Comparison of ENCODE assay signal across 11 mouse cellular contexts in genomic region chr13:44535441-44535840, GRCm38 (mm10).
DNase-seq lines count a peak whose midpoint lies in the region; ATAC-seq and TF ChIP-seq lines count a peak whose summit lies in the region.
"Had no signal": no experiment of that assay in that cellular context is flagged by ENCODE, and none has a peak within 500 bp of the region (broad histone marks: within the 10 kb centered on the region; RNA-seq: fewer than 3 reads in every experiment).

No protein-coding gene starts in this region.

- peak; percentile 7 for DNase-seq in kidney, adult 2 months
- no peak for DNase-seq in kidney, adult 11 months
- peak; percentile 35 to 69 for DNase-seq in spleen, postnatal 4 days (ENCODE audit: low spot score in 2 of 2)
- no peak for DNase-seq in layer of hippocampus, adult 9-10 months (ENCODE audit: low spot score)
- DNase-seq in left cerebral cortex, postnatal 14 days (ENCODE audit: low spot score in 2 of 2), result no peak
- no peak for DNase-seq in retina, postnatal 1 day
- DNase-seq: adrenal gland, postnatal 25 days; liver, embryonic 13.5 days had no signal

- no peaks in the 10 kb centered on the region for H3K9me3 ChIP-seq in limb, embryonic 15.5 days
- H3K9me3 ChIP-seq: liver, embryonic 13.5 days had no signal

- no peak overlapping the region for H3K4me3 ChIP-seq in kidney, adult 2 months (ENCODE audit: insufficient read depth, low read depth, low read length)
- H3K4me3 ChIP-seq in bone marrow, adult 2 months (replicated peaks; ENCODE audit: control insufficient read depth, low read depth, low read length), result peak overlapping the region; percentile 18
- no peak overlapping the region for H3K4me3 ChIP-seq in limb, embryonic 15.5 days
- H3K4me3 ChIP-seq: erythroblast, embryonic 14.5 days; liver, embryonic 13.5 days had no signal

- no peaks in the 10 kb centered on the region for H3K4me1 ChIP-seq in kidney, adult 2 months (ENCODE audit: control insufficient read depth, insufficient read depth, low read length)
- peaks cover 1% of the 10 kb centered on the region; the same call in 1 of the 2 replicates for H3K4me1 ChIP-seq in bone marrow, adult 2 months (ENCODE audit: control insufficient read depth, insufficient read depth, low read length)
- H3K4me1 ChIP-seq in limb, embryonic 15.5 days, result 0 out of 2 replicates have a peak, but pooled peaks cover 11% of the 10 kb centered on the region
- H3K4me1 ChIP-seq: liver, embryonic 13.5 days had no signal

- TF ChIP-seq CTCF in kidney, adult 2 months (conservative IDR thresholded peaks at IDR 0.05; ENCODE audit: insufficient read depth, insufficient read length, low read depth, low read length), result no peak
- TF ChIP-seq CTCF in bone marrow, adult 2 months (IDR thresholded peaks at IDR 0.05; ENCODE audit: control insufficient read depth, insufficient read depth, low read length), result no peak

- intact Hi-C loops in left cerebral cortex, postnatal 14 days (cut with DNase I), result no loop called here

- H3K9ac ChIP-seq in limb, embryonic 15.5 days, result no peak overlapping the region
- H3K9ac ChIP-seq: liver, embryonic 13.5 days had no signal

- H3K4me2 ChIP-seq in limb, embryonic 15.5 days, result peak overlapping the region; percentile 34
- H3K4me2 ChIP-seq: liver, embryonic 13.5 days had no signal

- no peak overlapping the region for H3K27ac ChIP-seq in kidney, adult 2 months (ENCODE audit: insufficient read depth, low read depth, low read length)
- peak overlapping the region; percentile 5 for H3K27ac ChIP-seq in bone marrow, adult 2 months (ENCODE audit: control insufficient read depth, insufficient read depth, low read depth, low read length, poor library complexity)
- 0 out of 2 replicates have a peak overlapping the region, but pooled peaks have one; percentile 11 for H3K27ac ChIP-seq in limb, embryonic 15.5 days
- H3K27ac ChIP-seq: liver, embryonic 13.5 days had no signal

- peak; percentile 40; the same call in 1 of the 2 replicates for ATAC-seq in limb, embryonic 15.5 days (ENCODE audit: insufficient number of reproducible peaks, low FRiP score, low TSS enrichment, low read depth)

- WGBS in kidney, adult 2 months, result 76% methylated on average over 18 of the region's 18 CpGs
- WGBS in bone marrow, adult 2 months, result 12% methylated on average over 18 of the region's 18 CpGs
- WGBS in limb, embryonic 15.5 days, result 27% methylated on average over 18 of the region's 18 CpGs

- TF ChIP-seq POLR2A in kidney, adult 2 months (IDR thresholded peaks at IDR 0.05; ENCODE audit: low read depth, low read length), result no peak
- TF ChIP-seq POLR2A in bone marrow, adult 2 months (IDR thresholded peaks at IDR 0.05; ENCODE audit: borderline replicate concordance, control insufficient read depth, low read depth, low read length), result peak; percentile 31; the same call in 1 of the 2 replicates

- no peaks in the 10 kb centered on the region for H3K27me3 ChIP-seq in kidney, adult 2 months (replicated peaks; ENCODE audit: control insufficient read depth, insufficient read depth, low read length)
- H3K27me3 ChIP-seq in limb, embryonic 15.5 days, result no peaks in the 10 kb centered on the region
- H3K27me3 ChIP-seq: liver, embryonic 13.5 days had no signal

- H3K36me3 ChIP-seq in kidney, adult 2 months (ENCODE audit: control insufficient read depth, insufficient read depth, low read length), result no peaks in the 10 kb centered on the region
- H3K36me3 ChIP-seq in limb, embryonic 15.5 days, result no peaks in the 10 kb centered on the region
- H3K36me3 ChIP-seq: liver, embryonic 13.5 days had no signal

Comparison
In these comparisons a context has a peak if more than half of its experiments do, and no peak if none do; other contexts are left out.
1. DNase-seq: peak in kidney, adult 2 months (single experiment) and spleen, postnatal 4 days (2 of 2); none in kidney, adult 11 months (single experiment), layer of hippocampus, adult 9-10 months (single experiment), left cerebral cortex, postnatal 14 days (0 of 2) and retina, postnatal 1 day (single experiment).